Mouse (Mus musculus) lung, adult 2 months (tissue): ENCODE results near the gene Gm10100.

Experiments used
- CTCF ChIP-seq: fragments of 200-500 bp; IDR thresholded peaks from 2 replicates; pipeline ENCODE4 v1.5.1; 2011; ENCODE audit warnings: mild to moderate bottlenecking, low read length, control low read depth; ENCODE audit not compliant: insufficient read depth
- POLR2A ChIP-seq: fragments of 200-500 bp; IDR thresholded peaks from 2 replicates; pipeline ENCODE4 v1.6.1; 2011; ENCODE audit warnings: low read depth, mild to moderate bottlenecking, control low read depth, low read length, borderline replicate concordance; ENCODE audit errors: extremely low read depth

GRCm38 (mm10) chr10:77753448-77753847 is 27.2 kb downstream of the Gm10100 start:
- no peak for TF ChIP-seq POLR2A
- TF ChIP-seq CTCF = no peak
